Mouse (Mus musculus) heart, embryonic 11.5 days (tissue): ENCODE measurements around the gene Mtx2. TPM values are rescaled to one million over a fixed set of nuclear protein-coding genes. Genes with fewer than 3 reads are reported as not detected.

Source experiments
- ATAC-seq: fragments of 200-750 bp; cut with Nextera tagmentation; replicated peaks from 2 replicates; pipeline ENCODE4 v1.8.0; 2017; ENCODE audit warnings: moderate library complexity; ENCODE audit not compliant: insufficient number of reproducible peaks, low FRiP score, low TSS enrichment
- H3K27ac ChIP-seq: fragments of 300-500 bp; sonication (generic); 2 replicates; pipeline ENCODE4 v1.5.1; 2014; ENCODE audit warnings: mild to moderate bottlenecking, low read depth, low read length
- H3K27me3 ChIP-seq: fragments of 300-500 bp; sonication (generic); 2 replicates; pipeline ENCODE4 v1.6.1; 2014; ENCODE audit warnings: mild to moderate bottlenecking, low read length, mixed read lengths; ENCODE audit not compliant: control insufficient read depth, insufficient read depth
- H3K36me3 ChIP-seq: fragments of 300-500 bp; sonication (generic); 2 replicates; pipeline ENCODE4 v1.6.1; 2014; ENCODE audit warnings: mild to moderate bottlenecking, low read length, moderate library complexity, mixed read lengths; ENCODE audit not compliant: control insufficient read depth, insufficient read depth
- H3K4me1 ChIP-seq: fragments of 300-500 bp; sonication (generic); 2 replicates; pipeline ENCODE4 v1.6.1; 2014; ENCODE audit warnings: low read length; ENCODE audit not compliant: control insufficient read depth, insufficient read depth
- H3K4me2 ChIP-seq: fragments of 300-500 bp; sonication (generic); 2 replicates; pipeline ENCODE4 v1.6.1; 2014; ENCODE audit warnings: mild to moderate bottlenecking, moderate library complexity
- H3K4me3 ChIP-seq: fragments of 300-500 bp; sonication (generic); 2 replicates; pipeline ENCODE4 v1.5.1; 2014; ENCODE audit warnings: low read depth, low read length
- H3K9ac ChIP-seq: fragments of 300-500 bp; sonication (generic); 2 replicates; pipeline ENCODE4 v1.6.1; 2014; ENCODE audit warnings: mild to moderate bottlenecking, low read depth, low read length, moderate library complexity
- H3K9me3 ChIP-seq: fragments of 300-500 bp; sonication (generic); replicated peaks from 2 replicates; pipeline ENCODE4 v1.6.1; 2016; ENCODE audit warnings: low read length; ENCODE audit not compliant: control insufficient read depth
- WGBS: fragments of 180-500 bp; shearing (Covaris S2); extraction: QIAGEN DNeasy Blood & Tissue Kit; methylation state at CpG from one replicate; pipeline ENCODE4 v1.1.7; 2014; ENCODE audit not compliant: insufficient replicate concordance; 5-methylcytosine and 5-hydroxymethylcytosine counted together
- polyA plus RNA-seq: library from polyadenylated mRNA; unstranded; fragments of >200 nt; fragmentation: Nextera tagmentation; extraction: Ambion mirVana; gene quantifications from 2 replicates; pipeline ENCODE4 v1.2.1, GENCODE M21; 2014

The Mtx2 gene
- polyA plus RNA-seq, 1 experiment from 2014 or later: 164 TPM

DNA sequence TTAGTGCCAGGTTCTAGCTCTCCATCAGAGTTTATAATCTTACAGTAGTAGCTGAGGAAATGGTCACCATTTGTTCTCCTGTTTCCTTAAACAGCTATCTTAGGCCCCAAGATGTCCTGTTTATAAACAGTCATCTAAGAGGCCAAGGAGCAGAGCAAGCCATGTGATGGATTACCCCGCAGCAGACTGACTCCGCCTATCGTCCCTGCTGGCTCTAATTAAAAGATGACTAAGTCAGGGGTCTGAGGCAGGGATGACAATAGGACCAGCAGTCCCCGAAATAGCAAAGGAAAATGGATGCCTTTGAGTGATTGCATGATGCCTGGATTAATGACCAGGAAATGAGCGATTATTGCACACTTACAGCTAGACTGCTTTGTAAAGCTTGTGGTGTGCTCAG lies 74.4 kb downstream of the Mtx2 start:
- no peak overlapping the region for H3K9ac ChIP-seq
- 37% methylated on average over 5 of the region's 5 CpGs for WGBS
- H3K36me3 ChIP-seq: no peaks in the 10 kb centered on the region
- H3K27ac ChIP-seq: no peak overlapping the region
- no peak overlapping the region for H3K4me2 ChIP-seq
- no peak for ATAC-seq
- H3K4me3 ChIP-seq: no peak overlapping the region
- H3K9me3 ChIP-seq: no peaks in the 10 kb centered on the region
- no peaks in the 10 kb centered on the region for H3K27me3 ChIP-seq
- H3K4me1 ChIP-seq: no peaks in the 10 kb centered on the region

DNA sequence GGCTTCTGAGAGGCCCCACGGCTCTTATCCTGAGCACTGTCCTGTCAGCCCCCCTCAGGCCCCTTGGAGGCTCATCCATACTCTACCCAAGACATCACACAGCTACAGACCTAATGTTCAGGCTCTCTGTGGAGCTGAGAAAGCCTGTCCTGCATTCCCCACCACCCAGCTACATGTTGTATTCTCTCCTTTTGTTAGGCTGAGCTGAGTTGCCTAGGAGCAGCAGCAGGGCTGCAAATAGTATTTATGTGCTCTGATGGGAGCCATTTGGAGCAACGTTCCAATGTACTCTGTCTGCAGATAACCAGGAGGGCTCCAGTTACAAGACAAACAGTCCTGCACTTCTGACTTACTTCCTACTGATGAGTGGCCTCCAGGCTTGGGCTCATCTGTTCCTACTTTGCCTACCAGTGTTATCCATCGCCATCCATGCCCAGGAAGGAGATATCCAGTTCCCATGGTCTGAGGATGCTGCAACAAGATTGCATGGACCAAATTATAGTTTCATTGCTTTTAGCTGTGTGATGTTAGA lies 76.2 kb downstream of the Mtx2 start:
- Histone ChIP-seq H3K9me3 (no peaks in the 10 kb centered on the region), H3K9ac (no peak overlapping the region), H3K4me1 (no peaks in the 10 kb centered on the region), H3K4me3 (no peak overlapping the region), H3K36me3 (no peaks in the 10 kb centered on the region), H3K27ac (no peak overlapping the region), H3K27me3 (no peaks in the 10 kb centered on the region), H3K4me2 (no peak overlapping the region)
- WGBS: 27% methylated on average over 3 of the region's 3 CpGs
- ATAC-seq: no peak

DNA sequence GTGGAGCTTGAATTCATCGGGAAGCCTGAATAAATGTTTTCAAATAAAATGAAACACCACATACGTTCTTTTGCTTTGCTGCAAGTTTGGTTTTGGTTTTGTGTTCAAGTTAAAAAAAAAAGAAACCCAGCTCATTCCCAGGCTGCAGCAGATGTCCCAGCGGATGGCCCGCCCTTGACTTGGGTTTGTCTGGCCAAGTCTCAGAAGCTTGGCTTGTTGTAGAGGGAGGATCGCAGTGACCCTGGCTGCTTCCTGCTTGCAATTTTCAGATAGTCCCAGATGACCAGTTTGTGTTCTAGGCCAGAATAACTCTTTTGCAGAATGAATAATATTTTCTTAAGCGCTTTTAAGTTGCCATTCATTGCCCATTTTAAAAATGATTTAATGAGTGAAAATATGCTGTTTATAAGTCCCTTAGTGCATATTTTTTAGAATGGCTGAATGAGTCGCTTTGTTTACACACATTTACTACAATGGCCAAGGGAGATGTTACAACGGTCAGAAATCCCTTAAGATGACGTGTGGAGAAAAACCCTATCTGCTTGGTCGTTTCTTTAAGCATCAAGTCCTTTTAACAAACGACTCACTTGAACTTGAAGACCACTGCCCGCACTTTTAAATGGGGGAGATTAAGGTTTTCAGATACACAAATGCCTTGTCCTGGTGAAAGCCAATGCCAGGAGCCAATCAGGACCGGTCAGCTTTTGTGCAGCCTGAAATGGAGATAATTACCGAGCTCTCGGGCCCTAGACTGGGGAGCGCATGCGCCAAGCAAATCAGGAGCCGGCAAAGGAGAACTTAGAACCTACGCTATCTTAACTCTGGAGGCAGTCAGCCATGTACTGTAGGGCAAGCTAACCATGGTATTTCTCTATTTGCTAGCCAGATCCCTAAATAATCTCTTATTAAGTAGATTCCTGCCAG lies 82.0 kb downstream of the Mtx2 start:
- Histone ChIP-seq H3K4me2 (no peak overlapping the region), H3K27ac (no peak overlapping the region), H3K4me3 (no peak overlapping the region)

DNA sequence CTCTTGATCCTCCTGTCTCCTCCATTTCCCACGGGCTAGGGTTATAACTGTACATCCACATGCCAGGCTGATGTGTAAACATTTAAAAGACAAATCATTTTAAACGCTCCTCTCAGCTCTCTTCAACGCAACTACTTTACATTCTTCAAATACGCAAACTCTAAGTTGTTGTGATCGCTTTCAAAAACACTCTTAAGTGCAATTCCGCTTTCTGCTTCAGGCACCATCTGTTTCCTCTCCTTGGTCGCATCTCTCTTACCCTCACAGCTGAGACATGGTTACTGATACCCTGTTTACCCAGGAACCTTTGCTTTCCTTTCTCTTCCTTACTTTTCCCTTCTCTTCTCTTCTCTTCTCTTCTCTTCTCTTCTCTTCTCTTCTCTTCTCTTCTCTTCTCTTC lies 86.4 kb downstream of the Mtx2 start:
- Histone ChIP-seq H3K9me3 (no peaks in the 10 kb centered on the region), H3K36me3 (no peaks in the 10 kb centered on the region), H3K4me2 (no peak overlapping the region), H3K4me1 (no peaks in the 10 kb centered on the region), H3K4me3 (no peak overlapping the region), H3K27ac (no peak overlapping the region), H3K27me3 (no peaks in the 10 kb centered on the region), H3K9ac (no peak overlapping the region)
- no peak for ATAC-seq
- WGBS: 70% methylated on average over 7 of the region's 7 CpGs

More for the DNA sequence above, 82.0 kb downstream of the Mtx2 start:
- H3K4me1 ChIP-seq: no peaks in the 10 kb centered on the region
- H3K9me3 ChIP-seq: no peaks in the 10 kb centered on the region
- H3K36me3 ChIP-seq: no peaks in the 10 kb centered on the region
- no peaks in the 10 kb centered on the region for H3K27me3 ChIP-seq
- no peak for ATAC-seq
- no peak overlapping the region for H3K9ac ChIP-seq
- 75% methylated on average over 19 of the region's 19 CpGs for WGBS

DNA sequence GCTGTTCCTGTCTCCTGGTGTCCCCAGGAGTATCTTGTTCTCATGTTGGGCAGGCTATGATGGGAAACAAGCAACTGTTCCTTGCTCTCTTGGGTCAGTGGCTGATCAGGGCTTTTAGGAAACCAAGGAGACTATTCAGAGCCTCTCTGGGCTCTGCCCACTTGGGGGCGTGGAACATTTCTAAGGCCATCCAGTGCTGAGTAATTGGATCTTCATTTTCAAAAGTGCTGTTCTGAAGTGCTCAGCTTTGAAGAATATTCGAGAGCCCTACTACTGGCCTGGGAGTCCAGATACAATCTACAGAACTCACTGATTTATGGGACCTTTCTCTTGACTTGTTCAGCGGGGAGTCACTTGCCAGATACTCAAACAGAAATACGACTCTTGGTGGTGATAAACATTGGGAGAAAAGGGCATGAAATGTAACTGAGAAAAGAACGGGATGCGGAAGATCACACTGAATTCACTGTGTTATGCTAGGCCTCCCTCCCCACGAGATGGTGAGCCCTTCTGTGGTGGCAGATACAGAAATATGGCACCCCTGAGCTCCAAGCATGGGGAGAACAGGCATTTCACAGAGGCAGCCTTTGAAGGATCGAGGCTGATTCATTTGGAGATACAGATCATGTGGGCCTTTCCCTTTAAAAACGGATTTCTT lies 92.4 kb downstream of the Mtx2 start:
- Histone ChIP-seq H3K9ac (no peak overlapping the region), H3K36me3 (no peaks in the 10 kb centered on the region)
- WGBS: 62% methylated on average over 9 of the region's 9 CpGs

DNA sequence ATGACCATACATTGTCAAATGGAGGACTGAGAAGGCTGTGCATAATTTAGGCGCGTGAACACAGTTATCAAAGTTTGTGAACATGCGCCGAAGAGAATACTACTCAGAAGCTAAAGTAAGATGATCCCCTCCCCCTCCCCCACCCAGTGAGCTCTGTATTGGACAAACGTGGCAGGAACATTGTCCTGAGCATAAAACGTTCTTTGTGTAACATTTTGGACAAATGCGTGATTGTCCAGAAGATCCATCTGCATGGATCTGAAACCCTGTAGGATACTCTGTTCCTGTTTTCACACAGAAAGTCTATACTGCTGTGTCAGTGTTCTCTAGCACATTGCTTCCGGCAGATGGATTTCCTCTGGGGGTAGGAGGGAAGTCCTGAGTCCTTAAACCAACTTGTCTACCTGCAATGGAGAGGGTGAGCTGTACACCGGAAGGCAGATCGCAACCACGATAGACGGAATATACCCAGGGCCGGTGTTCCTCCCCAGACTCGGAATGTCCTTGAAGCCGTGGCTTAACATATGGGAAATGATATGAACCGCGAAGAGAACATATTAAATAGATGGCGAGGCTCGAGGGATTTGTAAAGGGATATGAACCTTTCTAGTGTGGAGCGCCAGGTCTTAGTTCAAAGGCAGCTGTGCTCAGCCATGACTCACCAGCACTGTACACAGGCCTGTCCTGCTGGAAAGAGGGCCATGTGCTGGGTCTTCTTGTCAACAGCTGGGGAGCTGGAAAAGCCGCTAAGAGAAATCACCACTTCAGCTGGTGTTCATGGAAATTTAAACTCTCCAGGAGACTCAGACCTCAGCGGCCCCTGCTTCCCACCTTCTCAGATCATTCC lies 100.6 kb downstream of the Mtx2 start:
- no peak for ATAC-seq
- Histone ChIP-seq H3K27me3 (no peaks in the 10 kb centered on the region), H3K36me3 (no peaks in the 10 kb centered on the region), H3K9me3 (no peaks in the 10 kb centered on the region), H3K4me3 (no peak overlapping the region), H3K4me2 (no peak overlapping the region), H3K9ac (no peak overlapping the region), H3K4me1 (no peaks in the 10 kb centered on the region), H3K27ac (no peak overlapping the region)
- WGBS: 80% methylated on average over 22 of the region's 22 CpGs

More for the DNA sequence above, 92.4 kb downstream of the Mtx2 start:
- H3K4me2 ChIP-seq: no peak overlapping the region
- no peak overlapping the region for H3K27ac ChIP-seq
- no peak for ATAC-seq
- H3K27me3 ChIP-seq: no peaks in the 10 kb centered on the region
- no peak overlapping the region for H3K4me3 ChIP-seq
- H3K9me3 ChIP-seq: no peaks in the 10 kb centered on the region
- no peaks in the 10 kb centered on the region for H3K4me1 ChIP-seq

Other genes starting within 250 kb of the Mtx2 start
- 23.1 and 31.7 TPM in 2 replicates for gene Lnpk, start 246.4 kb upstream of the Mtx2 start, polyA plus RNA-seq
- not detected in 2 replicates for gene Evx2, start 166.2 kb upstream of the Mtx2 start, polyA plus RNA-seq
- not detected in 2 replicates for gene Hoxd13, start 157.5 kb upstream of the Mtx2 start, polyA plus RNA-seq
- gene Hoxd12, start 150.8 kb upstream of the Mtx2 start, polyA plus RNA-seq: not detected in 2 replicates
- not detected in 2 replicates for gene Hoxd11, start 146.2 kb upstream of the Mtx2 start, polyA plus RNA-seq
- 0.11 TPM in 1 of 2 replicates, not detected in the other for gene Hoxd10, start 133.9 kb upstream of the Mtx2 start, polyA plus RNA-seq
- 0.13 TPM in 1 of 2 replicates, not detected in the other for gene Hoxd9, start 128.1 kb upstream of the Mtx2 start, polyA plus RNA-seq
- 0.27 and 0.30 TPM in 2 replicates for gene Hoxd8, start 121.2 kb upstream of the Mtx2 start, polyA plus RNA-seq
- 2.0 and 3.1 TPM in 2 replicates for gene Hoxd3, start 113.9 kb upstream of the Mtx2 start, polyA plus RNA-seq
- not detected in 2 replicates for gene Hoxd4, start 113.9 kb upstream of the Mtx2 start, polyA plus RNA-seq
- gene Gm28230, start 99.1 kb upstream of the Mtx2 start, polyA plus RNA-seq: 0.10 TPM in 1 of 2 replicates, not detected in the other
- 0.20 TPM in 1 of 2 replicates, not detected in the other for gene Hoxd1, start 62.8 kb upstream of the Mtx2 start, polyA plus RNA-seq